Mouse (Mus musculus): ENCODE results near the gene Tmem104. TPM values are rescaled to one million over a fixed set of nuclear protein-coding genes. Genes with fewer than 3 reads are reported as not detected.
A peak's percentile ranks its signal among the peaks of the same experiment; 100 is the strongest.

Gene Tmem104
- polyA plus RNA-seq, 1 experiment from 2014 or later: 9.7 TPM

DNA sequence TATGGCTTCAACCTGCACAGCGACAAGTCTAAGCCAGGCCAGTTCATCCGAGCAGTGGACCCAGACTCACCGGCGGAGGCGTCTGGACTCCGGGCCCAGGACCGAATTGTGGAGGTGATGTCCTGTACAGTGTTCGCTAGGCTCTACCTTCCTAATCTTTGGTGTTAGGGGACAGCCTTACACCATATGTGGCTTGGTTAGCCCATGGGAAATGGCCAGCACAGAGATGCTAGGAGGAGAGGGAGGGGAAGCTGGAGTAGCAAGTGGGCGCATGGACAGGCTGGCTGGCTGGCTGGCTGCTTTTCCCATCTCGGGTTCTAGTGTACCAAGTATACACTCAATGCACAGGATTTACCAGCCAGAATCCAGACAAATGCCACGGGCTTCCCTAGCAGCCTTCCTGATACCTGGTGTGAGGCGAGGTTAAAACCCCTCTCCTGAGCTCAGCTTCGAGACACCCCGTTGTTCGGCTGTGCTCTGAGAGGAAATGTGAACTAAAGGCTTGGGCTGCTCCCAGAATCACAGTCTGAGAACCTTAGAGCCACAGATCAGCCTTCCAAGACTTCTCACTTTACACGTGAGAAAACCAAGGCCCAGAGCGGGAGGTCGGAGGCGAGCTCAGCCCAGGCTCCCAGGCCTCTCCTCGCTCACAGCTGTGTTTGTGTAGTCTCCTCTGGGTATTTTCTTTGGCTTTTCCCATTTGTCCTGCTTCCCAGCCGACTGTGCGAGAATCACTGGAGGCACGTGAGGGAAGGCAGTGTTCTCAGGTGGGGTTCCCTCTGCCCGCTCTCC, 10.7 kb upstream of the Tmem104 start:
- H3K27me3 ChIP-seq (ENCODE audit: control insufficient read depth, insufficient read depth, low read length): no peaks in the 10 kb centered on the region
- H3K4me3 ChIP-seq (replicated peaks; ENCODE audit: low read length): no peak overlapping the region
- H3K27ac ChIP-seq (ENCODE audit: low read length): peak overlapping the region; percentile 76
- no peaks in the 10 kb centered on the region for H3K36me3 ChIP-seq (ENCODE audit: control insufficient read depth, insufficient read depth, low read length)
- H3K9me3 ChIP-seq (replicated peaks; ENCODE audit: control insufficient read depth, low read length): no peaks in the 10 kb centered on the region
- no peak overlapping the region for H3K4me2 ChIP-seq (ENCODE audit: low read depth, low read length)
- 0 out of 2 replicates have a peak overlapping the region, but pooled peaks have one; percentile 32 for H3K9ac ChIP-seq (ENCODE audit: low read length)
- WGBS: 58% methylated on average over 24 of the region's 24 CpGs
- H3K4me1 ChIP-seq (ENCODE audit: control insufficient read depth, insufficient read depth, low read length): peaks cover 67% of the 10 kb centered on the region
- ATAC-seq (ENCODE audit: insufficient read depth, low FRiP score): no peak

DNA sequence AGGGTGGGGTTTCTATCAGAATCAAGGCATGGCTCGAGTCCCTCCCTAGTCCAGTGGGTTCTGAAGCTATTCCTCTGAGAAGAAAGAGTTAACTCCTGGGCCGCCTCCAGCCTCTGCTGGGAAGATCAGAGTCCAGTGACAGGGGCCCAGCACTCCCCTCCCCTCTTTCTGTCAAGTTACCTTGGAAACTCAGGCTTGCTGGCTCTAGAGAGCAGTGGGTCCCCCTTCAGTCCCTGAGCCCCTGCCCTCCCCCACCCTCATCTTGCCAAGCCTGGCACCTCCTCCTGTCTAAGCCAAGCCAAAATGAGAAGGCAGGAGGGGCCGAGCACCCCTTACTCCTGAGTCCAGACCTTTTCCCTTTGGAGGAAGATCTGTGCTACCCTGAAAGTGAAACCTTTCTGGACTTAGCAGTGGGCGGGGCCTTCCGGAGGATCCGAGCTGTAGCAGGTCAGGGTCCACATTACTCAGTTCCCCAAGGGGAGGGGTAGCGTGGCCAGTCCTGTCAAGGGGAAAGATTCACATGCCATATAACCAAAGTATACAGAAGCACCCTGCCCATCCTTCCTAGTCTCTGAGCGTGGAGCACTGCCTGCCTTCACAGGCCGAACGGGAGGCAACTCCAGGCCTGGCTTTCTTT, 9.6 kb upstream of the Tmem104 start:
- peak; percentile 19 for ATAC-seq (ENCODE audit: insufficient read depth, low FRiP score)
- peak overlapping the region; percentile 17 for H3K4me3 ChIP-seq (replicated peaks; ENCODE audit: low read length)
- peak overlapping the region; percentile 40 for H3K4me2 ChIP-seq (ENCODE audit: low read depth, low read length)
- H3K27me3 ChIP-seq (ENCODE audit: control insufficient read depth, insufficient read depth, low read length): no peaks in the 10 kb centered on the region
- peak overlapping the region; percentile 41 for H3K9ac ChIP-seq (ENCODE audit: low read length)
- H3K9me3 ChIP-seq (replicated peaks; ENCODE audit: control insufficient read depth, low read length): no peaks in the 10 kb centered on the region
- no peaks in the 10 kb centered on the region for H3K36me3 ChIP-seq (ENCODE audit: control insufficient read depth, insufficient read depth, low read length)
- 23% methylated on average over 10 of the region's 10 CpGs for WGBS
- H3K4me1 ChIP-seq (ENCODE audit: control insufficient read depth, insufficient read depth, low read length): peaks cover 58% of the 10 kb centered on the region
- peak overlapping the region; percentile 76 for H3K27ac ChIP-seq (ENCODE audit: low read length)

DNA sequence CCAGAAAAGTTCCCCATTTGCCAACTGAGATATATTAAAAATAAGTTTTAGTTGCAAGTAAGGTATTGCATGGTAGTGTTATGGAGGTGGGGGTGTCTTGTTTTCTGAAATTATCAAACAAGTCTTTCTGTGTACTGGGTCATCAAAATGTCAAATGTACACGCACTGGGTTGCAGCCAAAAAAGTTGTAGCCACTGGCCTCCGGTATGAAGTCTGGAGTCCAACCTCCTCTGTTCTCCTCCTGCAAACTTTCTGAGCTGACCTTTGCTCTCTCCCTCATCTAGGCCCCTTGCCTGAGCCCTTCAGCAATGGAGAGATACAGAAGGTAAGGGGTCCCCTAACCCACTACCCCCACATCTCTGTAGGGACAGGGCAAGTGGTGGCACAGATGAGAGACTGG, 8.5 kb upstream of the Tmem104 start:
- Histone ChIP-seq H3K9ac (ENCODE audit: low read length) (no peak overlapping the region), H3K4me3 (replicated peaks; ENCODE audit: low read length) (no peak overlapping the region), H3K36me3 (ENCODE audit: control insufficient read depth, insufficient read depth, low read length) (no peaks in the 10 kb centered on the region), H3K27me3 (ENCODE audit: control insufficient read depth, insufficient read depth, low read length) (no peaks in the 10 kb centered on the region), H3K4me2 (ENCODE audit: low read depth, low read length) (no peak overlapping the region), H3K9me3 (replicated peaks; ENCODE audit: control insufficient read depth, low read length) (no peaks in the 10 kb centered on the region), H3K4me1 (ENCODE audit: control insufficient read depth, insufficient read depth, low read length) (peaks cover 47% of the 10 kb centered on the region), H3K27ac (ENCODE audit: low read length) (peak overlapping the region; percentile 17; the same call in 1 of the 2 replicates)
- ATAC-seq (ENCODE audit: insufficient read depth, low FRiP score): no peak
- WGBS: 50% methylated on average over 2 of the region's 2 CpGs

DNA sequence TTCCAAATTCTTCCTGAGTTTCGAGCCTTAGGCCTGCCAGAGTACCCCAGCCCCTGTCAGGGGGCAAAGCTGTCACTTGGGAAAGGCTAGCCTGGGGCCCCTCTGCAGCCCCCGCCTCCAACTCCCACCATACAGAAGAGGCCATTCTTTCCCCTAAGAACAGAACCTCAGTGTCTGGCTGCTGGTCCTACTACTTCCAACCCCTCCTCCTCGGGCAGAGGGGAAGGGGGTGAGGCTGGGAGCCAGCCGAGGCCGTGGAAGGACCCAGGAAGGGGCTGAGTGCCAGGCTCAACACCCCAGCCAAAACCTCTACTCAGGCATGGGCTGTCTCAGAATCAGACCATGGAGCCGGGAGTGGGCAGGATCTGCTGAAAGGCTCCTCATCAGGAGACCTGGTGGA, 8.1 kb upstream of the Tmem104 start:
- peaks cover 43% of the 10 kb centered on the region for H3K4me1 ChIP-seq (ENCODE audit: control insufficient read depth, insufficient read depth, low read length)
- no peaks in the 10 kb centered on the region for H3K27me3 ChIP-seq (ENCODE audit: control insufficient read depth, insufficient read depth, low read length)
- H3K36me3 ChIP-seq (ENCODE audit: control insufficient read depth, insufficient read depth, low read length): no peaks in the 10 kb centered on the region
- peak overlapping the region; percentile 17; the same call in 1 of the 2 replicates for H3K27ac ChIP-seq (ENCODE audit: low read length)
- H3K4me3 ChIP-seq (replicated peaks; ENCODE audit: low read length): no peak overlapping the region
- H3K4me2 ChIP-seq (ENCODE audit: low read depth, low read length): no peak overlapping the region
- no peaks in the 10 kb centered on the region for H3K9me3 ChIP-seq (replicated peaks; ENCODE audit: control insufficient read depth, low read length)
- H3K9ac ChIP-seq (ENCODE audit: low read length): no peak overlapping the region
- peak; percentile 17; the same call in 1 of the 2 replicates for ATAC-seq (ENCODE audit: insufficient read depth, low FRiP score)
- WGBS: 50% methylated on average over 6 of the region's 6 CpGs

DNA sequence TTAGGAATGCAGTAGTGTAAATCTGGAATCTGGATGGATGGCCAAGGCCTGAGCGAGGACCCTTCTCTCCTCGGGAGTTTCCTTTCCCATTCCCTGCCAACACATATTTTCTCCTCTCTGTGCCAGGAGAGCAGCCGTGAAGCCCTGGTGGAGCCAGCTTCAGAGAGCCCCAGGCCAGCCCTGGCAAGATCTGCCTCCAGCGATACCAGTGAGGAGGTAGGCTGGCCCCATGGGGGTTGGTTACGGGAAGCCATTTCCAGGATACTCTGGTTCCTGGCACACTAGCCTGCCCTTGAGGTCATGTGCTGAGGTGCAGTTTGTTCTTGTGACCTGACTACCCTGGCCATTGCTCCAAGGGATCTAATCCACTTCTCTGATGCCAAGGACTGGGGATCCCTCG, 7.4 kb upstream of the Tmem104 start:
- Histone ChIP-seq H3K27me3 (ENCODE audit: control insufficient read depth, insufficient read depth, low read length) (no peaks in the 10 kb centered on the region), H3K4me1 (ENCODE audit: control insufficient read depth, insufficient read depth, low read length) (peaks cover 36% of the 10 kb centered on the region), H3K9ac (ENCODE audit: low read length) (no peak overlapping the region), H3K9me3 (replicated peaks; ENCODE audit: control insufficient read depth, low read length) (no peaks in the 10 kb centered on the region), H3K4me3 (replicated peaks; ENCODE audit: low read length) (no peak overlapping the region), H3K36me3 (ENCODE audit: control insufficient read depth, insufficient read depth, low read length) (no peaks in the 10 kb centered on the region), H3K27ac (ENCODE audit: low read length) (peak overlapping the region; percentile 9; the same call in 1 of the 2 replicates), H3K4me2 (ENCODE audit: low read depth, low read length) (no peak overlapping the region)
- no peak for ATAC-seq (ENCODE audit: insufficient read depth, low FRiP score)
- 64% methylated on average over 6 of the region's 6 CpGs for WGBS

DNA sequence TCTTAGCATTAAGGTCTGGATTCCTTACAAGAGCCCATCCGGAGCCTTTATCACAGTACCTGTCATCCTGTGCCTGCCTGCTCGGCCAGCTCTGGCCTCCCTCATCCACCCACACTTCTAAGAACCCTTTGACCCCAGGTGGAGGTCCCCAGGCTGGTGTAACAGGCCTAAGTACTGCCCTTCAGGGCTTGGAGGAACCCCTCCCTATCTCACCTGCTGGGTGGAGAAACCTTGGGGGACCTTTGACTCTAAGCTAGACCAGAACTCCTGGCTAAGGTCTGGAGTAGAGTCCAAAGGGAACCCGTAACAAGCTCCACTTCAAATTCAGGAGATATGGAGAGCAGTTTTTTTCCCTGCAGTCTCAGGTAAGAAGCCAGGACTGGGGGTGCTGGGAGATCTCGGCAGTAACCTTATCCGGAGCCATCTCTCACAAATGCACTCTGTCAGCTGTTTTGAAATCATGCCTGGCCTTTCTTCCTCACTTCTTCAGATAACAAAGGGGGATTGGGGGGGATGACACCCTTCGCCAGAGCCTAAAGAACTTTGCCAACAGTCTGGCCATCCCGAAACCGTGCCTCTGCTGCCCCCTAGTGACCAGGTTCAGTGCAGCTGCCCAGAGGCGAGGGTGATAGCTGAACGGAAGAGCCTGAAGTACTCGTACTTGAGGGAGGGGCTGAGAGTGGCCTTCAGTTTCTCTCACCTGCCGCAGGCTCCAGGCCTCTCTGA, 5.2 kb upstream of the Tmem104 start:
- WGBS: 21% methylated on average over 12 of the region's 12 CpGs
- ATAC-seq (ENCODE audit: insufficient read depth, low FRiP score): no peak
- no peak overlapping the region for H3K27ac ChIP-seq (ENCODE audit: low read length)

DNA sequence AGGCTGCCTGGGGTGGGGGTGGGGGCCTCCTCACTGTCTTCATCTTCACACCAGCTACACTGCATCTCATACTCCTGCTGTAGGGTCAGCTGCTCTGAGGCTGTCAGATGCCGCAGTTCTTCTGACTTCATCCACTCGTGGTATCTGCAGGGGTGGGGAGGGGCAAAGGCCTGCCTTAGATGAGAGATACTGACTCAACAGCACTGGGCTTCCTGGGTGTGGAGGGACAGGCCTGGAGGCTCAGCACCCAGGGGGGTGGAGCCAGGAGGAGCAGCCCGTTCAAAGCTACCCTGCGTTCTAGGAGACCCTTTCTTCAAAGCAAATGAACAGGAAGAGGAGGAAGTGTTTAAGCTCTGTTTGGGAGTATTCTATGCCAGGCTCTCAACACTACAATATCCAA, 2.3 kb upstream of the Tmem104 start:
- 39% methylated on average over 4 of the region's 4 CpGs for WGBS
- Histone ChIP-seq H3K4me2 (ENCODE audit: low read depth, low read length) (no peak overlapping the region), H3K9ac (ENCODE audit: low read length) (no peak overlapping the region; the same call in 1 of the 2 replicates), H3K27me3 (ENCODE audit: control insufficient read depth, insufficient read depth, low read length) (no peaks in the 10 kb centered on the region), H3K36me3 (ENCODE audit: control insufficient read depth, insufficient read depth, low read length) (no peaks in the 10 kb centered on the region), H3K4me3 (replicated peaks; ENCODE audit: low read length) (no peak overlapping the region), H3K4me1 (ENCODE audit: control insufficient read depth, insufficient read depth, low read length) (peaks cover 11% of the 10 kb centered on the region), H3K9me3 (replicated peaks; ENCODE audit: control insufficient read depth, low read length) (no peaks in the 10 kb centered on the region), H3K27ac (ENCODE audit: low read length) (no peak overlapping the region)
- no peak for ATAC-seq (ENCODE audit: insufficient read depth, low FRiP score)

More for the DNA sequence above, 5.2 kb upstream of the Tmem104 start:
- no peaks in the 10 kb centered on the region for H3K36me3 ChIP-seq (ENCODE audit: control insufficient read depth, insufficient read depth, low read length)
- H3K4me2 ChIP-seq (ENCODE audit: low read depth, low read length): no peak overlapping the region
- H3K27me3 ChIP-seq (ENCODE audit: control insufficient read depth, insufficient read depth, low read length): no peaks in the 10 kb centered on the region
- H3K4me1 ChIP-seq (ENCODE audit: control insufficient read depth, insufficient read depth, low read length): peaks cover 24% of the 10 kb centered on the region
- no peak overlapping the region for H3K4me3 ChIP-seq (replicated peaks; ENCODE audit: low read length)
- H3K9ac ChIP-seq (ENCODE audit: low read length): 0 out of 2 replicates have a peak overlapping the region, but pooled peaks have one; percentile 2
- H3K9me3 ChIP-seq (replicated peaks; ENCODE audit: control insufficient read depth, low read length): no peaks in the 10 kb centered on the region

DNA sequence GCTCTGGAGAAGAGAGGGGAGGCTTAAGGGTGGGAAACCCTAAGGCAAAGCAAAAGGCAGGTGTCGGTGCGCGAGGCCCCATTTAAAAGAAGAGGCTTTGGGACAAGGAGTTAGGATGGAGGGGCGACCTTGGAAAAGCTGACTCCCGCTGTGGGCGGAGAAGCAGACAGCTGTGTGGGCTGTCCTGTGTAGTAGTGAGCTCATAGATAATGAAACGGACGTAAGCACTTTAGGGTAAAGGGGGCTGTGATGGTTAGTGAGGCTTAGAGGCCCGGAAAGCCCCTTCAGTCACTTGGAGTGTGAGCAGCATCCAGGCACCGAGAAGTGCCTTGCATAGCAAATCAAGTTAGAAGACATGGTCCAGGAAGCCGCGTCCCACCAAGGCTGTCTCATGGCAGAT, 406 bp downstream of the Tmem104 start, which contains the start of gene Nat9:
Gene Nat9, minus strand, starts transcription at position 167 of the 400 bp plus-strand sequence.
- peak; percentile 4; the same call in 1 of the 2 replicates for ATAC-seq (ENCODE audit: insufficient read depth, low FRiP score)
- Histone ChIP-seq H3K4me1 (ENCODE audit: control insufficient read depth, insufficient read depth, low read length) (peaks cover 11% of the 10 kb centered on the region), H3K27ac (ENCODE audit: low read length) (peak within 1 kb of the TSS; percentile 84), H3K4me3 (replicated peaks; ENCODE audit: low read length) (peak within 1 kb of the TSS; percentile 75), H3K9me3 (replicated peaks; ENCODE audit: control insufficient read depth, low read length) (no peaks in the 10 kb centered on the region), H3K9ac (ENCODE audit: low read length) (peak within 1 kb of the TSS; percentile 85), H3K36me3 (ENCODE audit: control insufficient read depth, insufficient read depth, low read length) (no peaks in the 10 kb centered on the region), H3K27me3 (ENCODE audit: control insufficient read depth, insufficient read depth, low read length) (no peaks in the 10 kb centered on the region), H3K4me2 (ENCODE audit: low read depth, low read length) (peak within 1 kb of the TSS; percentile 97)
- 4% methylated on average over 12 of the region's 12 CpGs for WGBS

Data from stomach, embryonic 16.5 days (tissue).